Mouse (Mus musculus) erythroblast, embryonic 14.5 days (primary cell): ENCODE measurements around the gene Dmbt1.

ENCODE experiments used
- GATA1 ChIP-seq: IDR thresholded peaks from 2 replicates; pipeline ENCODE4 v1.6.1; 2012; ENCODE audit warnings: low read length, inconsistent platforms, mixed read lengths
- TAL1 ChIP-seq: IDR thresholded peaks from 3 replicates; pipeline ENCODE4 v1.6.1; 2012; ENCODE audit warnings: low read length, inconsistent platforms, mixed read lengths

GRCm38 (mm10) chr7:131036396-131036795 lies 4.5 kb downstream of the Dmbt1 start:
- no peak for TF ChIP-seq TAL1
- TF ChIP-seq GATA1: no peak
